Mouse (Mus musculus) thymus, postnatal 0 days (tissue): ENCODE measurements around the gene Stat5b. TPM values are rescaled to one million over a fixed set of nuclear protein-coding genes. Genes with fewer than 3 reads are reported as not detected.

Source experiments
- DNase-seq: peaks from one replicate; pipeline ENCODE4 v3.0.0-alpha.2; 2015; ENCODE audit warnings: low spot score
- polyA plus RNA-seq: library from polyadenylated mRNA; unstranded; fragments of >200 nt; fragmentation: Nextera tagmentation; extraction: Ambion mirVana; gene quantifications from 2 replicates; pipeline ENCODE4 v1.2.1, GENCODE M21; 2015

The Stat5b gene
- polyA plus RNA-seq, 1 experiment from 2014 or later = 105 TPM

DNA sequence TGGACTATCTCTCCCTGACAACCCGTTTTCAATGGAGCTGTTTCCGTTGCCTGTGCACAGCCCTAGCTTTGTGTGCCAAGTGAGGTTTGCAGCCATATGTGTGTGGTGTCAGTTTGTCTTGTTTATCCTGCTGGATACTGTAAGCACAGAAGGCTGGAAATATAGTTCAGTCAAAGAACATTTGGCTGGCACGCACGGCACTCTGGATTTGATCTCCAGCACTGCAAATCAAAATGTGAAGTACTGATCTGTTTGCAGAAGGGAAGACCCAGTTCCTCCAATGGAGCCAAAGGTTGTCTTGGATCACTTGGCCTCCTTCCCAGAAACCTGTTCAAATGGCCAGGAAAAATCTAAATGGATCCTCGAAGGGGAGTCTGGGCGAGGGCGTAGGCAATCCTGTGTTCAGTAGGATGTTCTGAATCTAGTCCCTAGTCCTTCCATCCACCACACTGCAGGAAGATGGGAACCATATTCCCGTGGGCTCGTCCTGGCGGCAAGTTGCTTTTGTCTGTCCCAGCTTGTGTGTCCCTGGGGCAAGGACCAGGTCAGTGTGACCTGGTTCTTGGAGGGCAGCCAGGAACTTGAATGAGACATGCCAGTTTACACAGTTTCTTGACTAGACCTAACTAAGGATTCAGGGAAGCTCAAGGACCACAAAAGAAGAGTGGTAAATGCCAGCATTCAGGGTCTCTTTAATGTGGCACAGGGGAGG is 19.9 kb upstream of the Stat5b start:
- DNase-seq = no peak

DNA sequence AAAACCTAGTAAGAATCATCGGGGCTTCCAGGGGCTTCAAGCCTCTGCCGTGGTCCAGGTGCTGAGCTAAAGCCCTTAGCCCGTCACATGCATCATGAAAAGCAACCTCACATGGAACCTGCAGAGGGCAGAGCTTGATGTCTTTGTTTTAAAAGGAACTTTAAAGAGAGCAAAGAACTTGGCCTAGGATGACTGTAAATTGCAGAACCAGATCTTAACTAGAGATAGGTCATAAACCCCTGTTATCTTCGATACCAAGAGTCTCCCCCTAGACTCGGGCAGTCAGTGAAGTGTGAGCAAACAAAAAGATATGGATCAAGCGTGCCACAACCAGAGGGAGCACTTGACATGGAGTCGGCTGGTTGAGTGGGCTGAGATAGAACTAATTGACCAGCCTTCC is 15.1 kb upstream of the Stat5b start:
- peak; percentile 42 for DNase-seq

DNA sequence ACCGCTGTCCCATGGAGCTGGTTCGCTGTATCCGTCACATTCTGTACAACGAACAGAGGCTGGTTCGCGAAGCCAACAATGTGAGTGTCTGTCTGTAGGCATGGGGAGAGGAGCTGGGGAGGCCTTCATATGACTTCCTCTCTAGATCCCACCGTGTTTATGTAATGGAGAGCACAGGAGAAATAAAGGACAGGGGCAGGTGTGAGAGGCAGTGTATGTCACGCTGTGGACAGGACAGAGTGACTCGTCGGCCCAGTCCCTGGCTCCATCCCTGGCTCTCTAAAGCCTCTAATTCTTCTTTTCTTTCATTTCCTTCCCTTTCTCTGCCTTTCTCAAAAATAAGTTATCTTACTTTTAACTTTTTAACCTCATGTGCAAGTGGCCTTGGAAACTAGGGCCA is 12.6 kb upstream of the Stat5b start:
- DNase-seq = no peak

DNA sequence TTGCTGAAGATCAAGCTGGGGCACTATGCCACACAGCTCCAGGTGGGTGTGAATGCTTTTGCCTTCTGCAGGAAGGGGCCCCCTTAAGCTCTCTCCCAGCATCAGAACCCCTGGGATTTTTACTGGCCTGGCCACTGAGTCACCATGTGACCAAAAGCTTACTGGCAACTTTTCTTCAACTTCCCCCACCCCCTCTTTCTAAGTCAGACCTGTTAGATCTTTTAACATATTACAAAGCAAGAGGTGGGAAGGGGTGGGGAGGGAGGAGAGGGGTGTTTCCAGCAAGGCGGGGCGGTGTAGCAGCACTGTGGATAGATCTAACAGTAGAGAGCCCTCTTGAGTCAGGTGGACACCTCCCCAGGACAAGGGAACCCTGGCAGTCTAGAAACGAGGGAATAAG is 11.3 kb upstream of the Stat5b start:
- DNase-seq = peak; percentile 21

DNA sequence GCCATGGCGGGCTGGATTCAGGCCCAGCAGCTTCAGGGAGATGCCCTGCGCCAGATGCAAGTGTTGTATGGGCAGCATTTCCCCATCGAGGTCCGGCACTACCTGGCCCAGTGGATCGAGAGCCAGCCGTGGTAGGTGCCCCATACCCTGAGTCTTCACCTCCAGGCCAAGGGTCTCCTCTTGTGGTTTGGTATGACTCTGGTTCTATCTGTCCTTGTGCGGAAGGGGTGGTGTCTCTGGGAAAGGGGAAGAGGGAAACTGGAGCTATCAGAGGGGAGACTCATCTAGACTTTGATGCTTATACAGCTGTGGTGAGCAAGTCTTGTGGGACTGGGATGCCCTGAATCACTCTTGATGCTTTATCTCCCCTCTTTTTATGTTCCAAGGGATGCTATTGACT is 10.8 kb upstream of the Stat5b start:
- no peak for DNase-seq

DNA sequence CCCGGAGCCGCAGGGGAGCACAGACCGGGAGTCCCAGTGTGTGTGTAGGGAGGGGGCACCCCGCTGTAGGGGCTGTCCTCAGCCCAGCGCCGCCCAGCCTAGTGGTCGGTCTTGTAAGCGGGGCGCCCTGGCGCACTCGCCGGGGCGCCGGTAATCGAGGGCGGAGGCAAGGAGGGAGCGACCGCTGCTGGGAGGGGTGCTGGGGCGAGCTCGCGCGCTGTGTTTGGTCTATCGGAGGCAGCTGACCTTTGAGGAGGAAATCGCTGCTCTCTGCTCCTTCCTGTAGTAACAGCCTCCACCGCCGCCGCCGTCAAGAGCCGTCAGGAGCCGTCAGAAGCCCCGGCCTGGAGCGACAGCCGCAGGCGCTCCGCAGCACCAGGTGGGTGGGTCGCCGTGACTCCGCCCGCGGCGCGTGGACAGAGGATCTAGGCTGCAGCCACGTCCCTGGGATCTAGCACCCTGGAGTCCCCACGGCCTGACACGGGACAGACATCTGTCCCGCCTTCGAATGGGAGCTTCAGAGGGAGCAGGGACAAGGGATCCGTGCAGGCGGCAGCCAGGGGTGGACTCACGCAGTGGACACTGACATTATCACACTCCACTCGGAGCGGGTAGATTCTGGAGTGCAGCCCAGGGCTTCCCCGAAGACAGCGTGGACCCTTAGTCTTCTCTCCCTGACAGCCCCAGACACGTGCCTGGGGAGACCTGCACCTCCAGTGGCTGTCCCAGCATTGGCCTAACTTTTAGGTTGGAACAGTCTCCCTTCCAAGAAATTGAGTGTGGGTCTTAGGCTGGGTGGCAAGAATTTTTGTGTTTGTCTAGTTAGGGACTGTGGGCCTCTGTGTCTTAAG is 9.9 kb upstream of the Stat5b start:
- peak; percentile 90 for DNase-seq

DNA sequence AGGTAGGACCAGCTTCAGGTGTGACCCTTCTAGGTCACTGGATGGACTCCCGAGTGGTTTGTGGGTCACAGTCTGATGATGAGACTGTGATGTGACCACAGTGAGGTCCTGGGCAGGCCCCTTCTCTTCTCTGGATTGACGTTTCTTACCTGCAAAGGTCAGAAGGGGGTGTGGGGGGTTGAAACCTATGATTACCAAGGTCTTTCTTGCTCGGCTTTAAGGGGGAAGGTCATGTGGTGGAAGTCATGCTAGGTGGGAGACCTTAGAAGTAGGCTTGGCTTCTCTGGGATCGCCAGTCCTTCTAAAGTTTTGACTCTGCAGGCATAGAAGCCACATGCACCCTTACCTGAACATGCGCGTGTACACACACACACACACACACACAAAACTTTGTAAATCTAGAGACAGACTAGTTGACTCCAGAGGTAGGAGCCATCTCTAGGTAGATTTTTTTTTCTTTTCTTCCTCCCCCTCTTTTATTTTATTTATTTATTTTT is 9.1 kb upstream of the Stat5b start:
- no peak for DNase-seq

DNA sequence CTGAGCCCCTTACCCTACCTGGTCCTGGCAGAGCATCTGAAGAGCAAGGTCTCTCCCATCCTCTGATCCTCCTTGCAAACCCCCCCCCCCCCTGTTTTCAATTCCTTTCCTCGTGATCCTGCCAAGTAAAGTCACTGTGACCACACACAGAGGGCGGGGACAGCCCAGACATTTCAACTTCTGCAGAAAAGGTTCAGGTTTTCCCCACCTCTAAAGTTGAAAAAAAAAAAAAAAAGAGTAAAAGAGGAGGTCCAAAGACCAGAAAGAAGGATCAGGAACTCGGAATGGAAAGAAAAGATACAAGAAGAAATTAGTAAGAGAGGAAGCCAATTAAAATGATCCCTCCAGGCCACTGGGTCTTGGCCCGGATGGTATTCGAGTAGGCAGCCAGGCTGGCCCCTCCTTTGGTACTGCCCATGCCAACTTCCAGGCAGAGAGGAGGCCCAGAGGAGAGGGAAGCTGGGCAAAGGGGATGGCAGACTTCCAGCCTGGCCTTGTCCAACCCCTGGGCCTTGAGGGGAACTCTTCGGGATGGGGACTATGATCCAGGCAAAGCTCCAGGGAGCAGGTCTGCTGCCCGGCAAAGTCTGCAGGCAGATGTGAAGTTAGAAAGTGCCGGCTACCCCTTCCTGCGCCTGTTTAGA is 8.5 kb upstream of the Stat5b start, which contains the start of gene Stat5a:
Stat5a (plus strand) TSS at position 417 of the 644 bp plus-strand sequence.
- DNase-seq = no peak

DNA sequence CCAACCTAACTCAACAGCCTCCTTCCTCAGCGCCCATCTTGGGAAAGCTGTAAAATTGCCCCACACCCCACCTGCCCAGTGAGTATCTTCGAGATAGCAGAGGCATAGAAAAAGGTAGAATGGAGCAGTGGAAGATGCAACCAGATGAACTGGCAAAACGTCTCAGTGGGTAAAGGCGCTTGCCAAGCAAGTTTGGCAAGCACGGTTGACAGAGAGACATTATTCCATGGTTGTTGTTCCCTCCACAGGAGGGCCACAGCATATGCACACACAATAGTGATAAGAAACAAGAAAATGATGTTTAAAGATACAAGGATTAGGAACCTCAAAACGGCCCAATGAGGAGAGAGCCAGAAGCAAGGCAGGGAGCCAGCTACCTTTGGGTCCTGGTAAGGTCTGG is 7.4 kb upstream of the Stat5b start:
- DNase-seq = no peak

DNA sequence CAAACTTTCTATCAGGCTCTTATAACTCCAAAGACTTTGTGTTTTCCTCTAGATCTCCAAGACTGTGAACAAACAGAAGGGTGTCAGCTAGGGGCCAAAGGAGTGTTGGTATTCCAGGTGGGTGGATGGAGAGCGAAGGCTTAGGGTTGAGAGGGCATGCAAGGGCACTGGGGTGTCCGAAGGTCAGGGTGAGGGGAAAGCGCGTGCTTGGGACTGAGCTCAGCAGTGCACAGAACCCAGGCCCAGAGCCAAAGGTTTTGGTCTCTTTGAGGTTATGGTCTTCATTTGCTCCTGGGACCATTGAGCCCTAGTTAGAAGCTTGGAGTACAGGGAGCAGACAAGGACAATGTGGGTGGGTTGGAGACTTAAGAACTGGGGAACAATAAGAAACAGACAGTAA is 4.7 kb upstream of the Stat5b start:
- DNase-seq = no peak

DNA sequence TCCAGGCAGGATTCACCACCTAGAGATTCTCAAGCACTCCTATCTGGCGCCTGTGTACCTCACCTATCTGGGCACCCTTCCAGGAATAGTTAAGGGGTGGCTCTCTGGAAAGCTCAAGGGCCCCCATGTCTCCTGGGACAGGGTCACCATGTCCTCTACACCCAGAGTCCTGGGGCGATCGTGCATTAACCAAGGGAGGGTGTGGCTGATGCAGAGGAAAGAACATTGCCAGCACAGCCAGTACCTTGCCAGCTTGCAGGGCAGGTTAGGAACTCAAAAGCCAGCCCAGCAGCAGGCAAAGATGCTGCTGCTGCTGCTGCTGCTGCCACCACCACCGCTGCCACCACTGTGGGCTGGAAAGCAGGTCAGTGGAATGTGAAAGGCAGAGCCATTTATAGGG is 3.7 kb upstream of the Stat5b start:
- no peak for DNase-seq

DNA sequence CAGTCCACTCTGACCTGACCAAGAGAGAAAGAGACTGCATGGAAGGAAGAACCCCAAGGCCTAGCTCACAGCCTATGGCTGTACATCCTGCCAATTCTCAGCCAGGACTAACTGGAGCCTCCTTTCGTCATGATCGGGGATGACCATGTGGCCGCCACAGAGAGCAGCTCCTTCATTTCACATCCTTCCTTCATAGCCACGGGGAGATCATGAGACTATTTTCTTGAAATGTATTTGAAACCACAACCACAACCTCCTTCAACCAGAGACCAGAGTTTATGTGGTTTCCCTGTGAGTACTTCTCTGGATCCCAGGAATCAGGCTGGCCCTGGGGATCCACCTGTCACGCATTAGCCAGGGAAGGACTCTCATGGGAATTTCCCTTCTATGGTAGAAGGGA is 2.5 kb upstream of the Stat5b start:
- DNase-seq = no peak

DNA sequence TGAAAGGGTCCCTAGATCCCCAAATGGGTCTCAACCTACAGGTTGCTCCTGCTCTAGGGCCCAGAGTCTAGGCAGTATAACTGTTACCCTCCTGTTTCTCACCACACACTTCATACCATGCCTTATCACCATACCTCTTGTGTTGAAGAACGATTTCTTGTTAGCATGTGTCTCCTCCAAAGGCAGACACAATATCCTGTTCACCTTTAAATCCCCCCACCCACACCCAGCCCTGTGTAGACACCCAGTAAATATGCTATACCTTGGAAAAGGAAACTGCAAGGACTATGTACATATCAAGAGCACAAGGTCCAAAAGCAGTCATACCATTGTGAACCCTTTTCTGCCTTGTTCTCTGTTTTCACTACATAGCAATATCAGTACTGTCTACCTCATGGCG is 1.6 kb upstream of the Stat5b start:
- no peak for DNase-seq

DNA sequence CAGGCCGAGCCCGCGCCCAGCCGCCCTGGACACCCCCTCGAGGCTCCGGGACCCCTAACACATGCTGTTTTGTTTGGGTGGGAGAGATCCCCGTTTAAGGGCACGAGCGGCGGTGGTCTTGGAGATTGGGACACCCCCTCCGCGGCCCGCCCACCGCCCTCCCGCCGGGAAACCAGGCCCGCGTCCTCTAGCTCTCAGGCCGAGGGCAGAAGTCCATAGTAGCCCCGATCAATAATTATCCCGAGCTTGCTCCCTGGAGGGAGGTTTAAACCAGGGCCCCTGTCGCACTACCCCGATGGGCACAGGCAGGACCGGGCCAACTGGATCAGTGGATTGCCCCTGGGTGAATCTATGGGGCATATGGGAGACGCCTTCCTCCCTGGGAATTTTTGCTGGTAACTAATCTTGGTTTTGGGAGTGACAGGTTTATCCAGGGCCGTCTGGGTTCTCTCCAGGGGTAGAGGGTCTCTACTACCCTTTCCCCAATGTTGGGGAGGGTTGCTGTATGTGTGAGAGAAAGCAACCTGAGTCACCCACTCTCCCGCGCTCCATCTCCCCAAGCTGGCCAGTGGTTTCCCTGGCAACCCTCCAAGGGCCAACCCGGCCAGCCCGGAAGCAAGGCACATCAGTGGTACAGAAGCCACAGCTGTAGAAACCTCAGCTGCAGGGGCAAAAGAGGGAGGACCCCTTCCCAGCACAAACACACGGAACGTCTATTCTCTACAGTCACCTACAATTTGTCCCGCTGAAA is 429 bp upstream of the Stat5b start:
- DNase-seq = peak; percentile 38

DNA sequence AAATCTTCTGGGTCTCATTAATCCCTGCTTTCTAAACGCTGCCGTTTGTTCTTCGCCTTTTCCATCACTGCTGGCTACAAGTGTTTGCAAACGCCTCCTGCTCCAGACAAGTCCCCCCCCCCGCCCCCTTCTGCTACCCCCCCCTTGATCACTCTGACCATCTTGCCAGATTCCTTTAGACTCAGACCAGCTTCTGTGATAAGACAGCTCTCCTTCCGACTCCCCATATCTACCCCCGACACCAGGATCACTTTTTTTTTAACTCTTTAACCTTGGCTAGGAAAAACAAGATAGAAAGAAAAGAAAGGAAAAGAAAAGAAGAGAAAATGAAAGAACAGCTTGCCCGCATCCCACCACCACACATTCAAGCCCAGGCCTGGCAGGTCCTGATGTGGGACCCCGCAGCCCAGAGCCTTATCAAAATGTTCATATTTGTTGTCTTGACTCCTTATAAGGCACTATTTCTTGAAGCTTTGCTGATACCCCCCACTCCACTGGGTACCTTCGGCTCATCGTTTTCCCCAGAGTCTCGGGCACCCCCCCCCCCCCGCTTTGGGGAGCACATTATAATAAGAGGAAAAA is 977 bp downstream of the Stat5b start:
- DNase-seq = no peak

DNA sequence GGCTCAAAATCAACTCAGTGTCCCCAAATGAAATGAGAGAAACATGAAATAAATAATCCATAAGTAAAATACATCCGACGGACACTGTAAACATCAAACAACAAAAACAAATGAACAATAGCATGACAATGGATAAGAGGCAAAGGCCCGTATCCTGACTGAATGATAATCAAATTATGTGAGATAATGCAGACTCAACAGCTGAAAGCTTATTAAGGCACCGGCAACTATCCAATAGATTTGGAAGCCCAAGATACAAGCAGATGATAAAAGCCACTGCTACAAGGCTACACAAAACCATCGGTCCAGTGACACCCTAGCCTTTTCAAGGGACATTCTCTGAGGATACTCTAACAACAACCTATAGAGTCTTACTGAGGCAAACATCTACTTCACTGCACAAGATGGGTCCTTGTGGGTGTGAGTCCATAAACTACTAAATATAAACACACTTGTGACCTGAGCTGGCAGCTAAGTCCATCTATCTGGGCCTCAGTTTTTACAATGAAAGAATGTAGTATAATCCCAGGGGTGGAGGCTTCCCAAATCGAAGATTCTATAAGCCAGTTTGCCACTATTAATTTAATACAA is 1.6 kb downstream of the Stat5b start:
- DNase-seq = no peak

DNA sequence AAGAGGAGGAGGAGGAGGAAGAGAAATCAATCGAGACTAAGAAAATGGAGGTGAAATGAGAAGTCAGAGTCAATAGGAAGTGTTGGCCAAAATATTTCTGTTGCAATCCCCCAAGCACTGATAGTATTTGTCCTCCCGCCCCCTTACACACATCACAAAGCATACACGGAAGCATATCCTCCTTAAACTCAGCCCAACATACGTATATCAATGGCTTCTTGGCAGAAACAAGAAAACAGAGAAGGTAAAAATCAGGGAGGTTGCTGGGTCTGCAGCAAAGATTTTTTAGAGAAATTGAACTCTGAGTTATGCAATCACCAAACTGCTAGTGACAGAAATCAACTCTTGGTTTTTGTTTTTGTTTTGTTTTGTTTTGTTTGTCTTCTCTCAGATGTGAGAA is 2.4 kb downstream of the Stat5b start:
- peak; percentile 70 for DNase-seq

DNA sequence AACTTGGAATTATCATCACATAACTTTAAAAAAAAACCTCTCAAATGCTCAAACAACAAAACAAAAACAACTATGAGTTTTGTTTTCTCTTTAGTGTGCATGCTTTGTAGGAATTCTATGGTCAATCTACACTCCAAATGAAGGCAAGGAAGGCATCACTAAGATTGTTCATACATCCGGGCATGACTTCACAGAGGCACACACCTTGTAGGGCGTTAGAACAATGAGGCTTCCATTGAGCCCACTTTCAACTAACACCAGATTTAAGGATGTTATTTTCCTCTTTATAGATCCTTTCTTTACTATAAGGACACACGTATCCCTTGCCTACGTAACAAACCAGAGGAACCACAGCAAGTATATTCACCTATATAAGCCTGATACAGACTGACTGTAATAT is 3.0 kb downstream of the Stat5b start:
- DNase-seq = no peak

DNA sequence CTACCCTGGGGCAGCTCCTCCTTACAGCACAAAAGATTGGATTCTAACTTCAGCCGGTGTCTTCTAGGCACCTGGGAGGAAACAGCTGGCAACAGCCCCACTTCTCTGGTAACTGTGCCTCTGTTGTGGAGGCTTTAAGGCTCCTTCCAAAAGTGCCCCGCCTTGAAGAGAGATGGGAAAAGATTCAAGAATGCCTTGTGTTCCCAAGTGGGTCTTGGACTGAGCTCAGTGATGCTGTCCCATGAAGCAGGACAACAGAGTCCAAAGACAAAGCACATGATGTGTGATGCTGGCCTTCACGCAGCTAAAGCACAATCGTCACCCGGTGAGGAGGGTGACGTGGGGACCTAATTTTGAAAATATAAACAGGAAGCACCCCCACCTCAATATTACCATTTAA is 4.7 kb downstream of the Stat5b start:
- DNase-seq = peak; percentile 82

DNA sequence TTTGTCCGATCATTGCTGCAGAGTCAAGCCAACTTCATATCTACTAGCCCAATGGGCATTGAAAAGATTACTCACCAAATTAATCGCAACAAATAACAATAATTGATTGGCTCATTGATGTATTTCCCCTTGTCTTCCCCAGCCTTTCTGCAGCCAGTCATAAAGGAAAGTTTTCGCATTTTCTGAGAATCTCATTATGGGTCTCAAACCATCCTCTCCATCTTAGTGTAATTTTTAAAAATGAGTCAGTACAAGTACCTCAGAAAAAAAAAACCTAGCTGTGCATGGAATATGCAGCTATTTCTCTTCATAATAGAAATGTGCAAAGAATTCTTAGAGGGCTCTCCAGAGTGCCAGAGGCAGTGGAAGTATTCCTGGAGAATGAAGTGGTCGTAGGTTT is 6.4 kb downstream of the Stat5b start:
- no peak for DNase-seq
